Mouse (Mus musculus) cortical plate, adult 2 months (tissue): ENCODE measurements around the gene Dazap1.

ENCODE experiments used
- CTCF ChIP-seq: fragments of 200-500 bp; IDR thresholded peaks from 2 replicates; pipeline ENCODE4 v1.5.1; 2011; ENCODE audit warnings: mild to moderate bottlenecking, control low read depth, low read length; ENCODE audit not compliant: insufficient read depth; ENCODE audit errors: extremely low read depth
- POLR2A ChIP-seq: fragments of 200-500 bp; IDR thresholded peaks from 2 replicates; pipeline ENCODE4 v1.6.1; 2011; ENCODE audit warnings: mild to moderate bottlenecking, low read length, control low read depth; ENCODE audit not compliant: insufficient read depth; ENCODE audit errors: extremely low read depth

DNA sequence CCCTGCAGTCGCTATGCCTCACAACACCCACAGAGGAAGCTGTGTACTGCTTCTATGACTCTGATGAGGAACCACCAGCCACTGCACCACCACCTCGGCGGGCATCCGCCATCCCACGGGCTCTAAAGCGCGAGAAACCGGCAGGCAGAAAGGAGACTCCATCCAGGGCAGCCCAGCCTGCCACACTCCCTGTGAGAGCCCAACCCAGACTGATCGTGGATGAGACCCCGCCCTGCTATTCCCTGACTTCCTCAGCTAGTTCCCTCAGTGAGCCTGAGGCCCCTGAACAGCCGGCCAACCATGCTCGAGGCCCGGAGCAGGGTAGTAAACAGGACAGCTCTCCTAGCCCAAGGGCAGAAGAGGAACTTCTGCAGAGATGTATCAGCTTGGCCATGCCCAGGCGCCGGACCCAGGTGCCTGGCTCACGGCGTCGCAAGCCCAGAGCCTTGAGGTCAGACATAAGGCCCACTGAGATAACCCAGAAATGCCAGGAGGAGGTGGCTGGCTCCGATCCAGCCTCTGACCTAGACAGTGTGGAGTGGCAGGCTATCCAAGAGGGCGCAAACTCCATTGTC is 52.4 kb downstream of the Dazap1 start:
- TF ChIP-seq POLR2A, result no peak
- TF ChIP-seq CTCF, result no peak
